Mouse (Mus musculus) megakaryocyte, embryonic 14.5 days (primary cell): ENCODE data around the gene Ppfia2. TPM values are rescaled to one million over a fixed set of nuclear protein-coding genes. Genes with fewer than 3 reads are reported as not detected.

Experiments
- H3K27me3 ChIP-seq: replicated peaks from 2 replicates; pipeline ENCODE3; 2012; ENCODE audit warnings: inconsistent platforms
- H3K36me3 ChIP-seq: replicated peaks from 2 replicates; pipeline ENCODE3; 2012; ENCODE audit warnings: low read length, inconsistent platforms, mixed read lengths
- H3K4me1 ChIP-seq: 2 replicates; pipeline ENCODE4 v1.6.1; 2012; ENCODE audit warnings: inconsistent platforms
- H3K4me3 ChIP-seq: replicated peaks from 2 replicates; pipeline ENCODE3; 2012; ENCODE audit warnings: moderate library complexity, mild to moderate bottlenecking, inconsistent platforms
- H3K9me3 ChIP-seq: 2 replicates; pipeline ENCODE4 v1.6.1; 2012; ENCODE audit warnings: inconsistent platforms
- FLI1 ChIP-seq: IDR thresholded peaks from 2 replicates; pipeline ENCODE4 v1.6.1; 2012; ENCODE audit warnings: low read length, inconsistent platforms, mixed read lengths
- GATA1 ChIP-seq: IDR thresholded peaks from 3 replicates; pipeline ENCODE4 v1.6.1; 2012; ENCODE audit warnings: mixed read lengths, low read length, inconsistent platforms, borderline replicate concordance
- polyA plus RNA-seq: library from polyadenylated mRNA; stranded (reverse); fragments of >175 nt; gene quantifications from 2 replicates; pipeline ENCODE4 v1.2.3, GENCODE M21; 2012; ENCODE audit warnings: low replicate concordance; ENCODE audit not compliant: insufficient read depth

Gene Ppfia2
- polyA plus RNA-seq, 1 experiment, result not detected

GRCm38 (mm10) chr10:106665221-106665620 is 195.1 kb downstream of the Ppfia2 start:
- H3K4me1 ChIP-seq, result no peaks in the 10 kb centered on the region
- no peaks in the 10 kb centered on the region for H3K36me3 ChIP-seq
- no peak overlapping the region for H3K4me3 ChIP-seq
- H3K9me3 ChIP-seq, result peaks cover 7% of the 10 kb centered on the region
- H3K27me3 ChIP-seq, result no peaks in the 10 kb centered on the region
- no peak for TF ChIP-seq FLI1
- TF ChIP-seq GATA1, result no peak

GRCm38 (mm10) chr10:106670170-106670569 is 200.0 kb downstream of the Ppfia2 start:
- no peak overlapping the region for H3K4me3 ChIP-seq
- no peaks in the 10 kb centered on the region for H3K27me3 ChIP-seq
- no peak for TF ChIP-seq GATA1
- no peak for TF ChIP-seq FLI1
- H3K36me3 ChIP-seq, result no peaks in the 10 kb centered on the region
- peaks cover 7% of the 10 kb centered on the region for H3K9me3 ChIP-seq
- H3K4me1 ChIP-seq, result no peaks in the 10 kb centered on the region

GRCm38 (mm10) chr10:106681395-106681794 is 211.3 kb downstream of the Ppfia2 start:
- peaks cover 4% of the 10 kb centered on the region for H3K9me3 ChIP-seq
- TF ChIP-seq FLI1 (no peak), GATA1 (no peak)
- H3K36me3 ChIP-seq, result no peaks in the 10 kb centered on the region
- H3K27me3 ChIP-seq, result no peaks in the 10 kb centered on the region
- H3K4me1 ChIP-seq, result no peaks in the 10 kb centered on the region
- no peak overlapping the region for H3K4me3 ChIP-seq

GRCm38 (mm10) chr10:106685519-106685918 is 215.4 kb downstream of the Ppfia2 start:
- no peak overlapping the region for H3K4me3 ChIP-seq
- no peaks in the 10 kb centered on the region for H3K4me1 ChIP-seq
- H3K27me3 ChIP-seq, result no peaks in the 10 kb centered on the region
- H3K9me3 ChIP-seq, result no peaks in the 10 kb centered on the region
- no peaks in the 10 kb centered on the region for H3K36me3 ChIP-seq
- TF ChIP-seq FLI1 (no peak), GATA1 (no peak)

- H3K27me3 ChIP-seq, result no peaks in the 10 kb centered on the region
- H3K36me3 ChIP-seq, result no peaks in the 10 kb centered on the region
- no peak overlapping the region for H3K4me3 ChIP-seq
- TF ChIP-seq GATA1, result no peak
- H3K9me3 ChIP-seq, result peaks cover 3% of the 10 kb centered on the region; the same call in 1 of the 2 replicates
- no peaks in the 10 kb centered on the region for H3K4me1 ChIP-seq
Observed at GRCm38 (mm10) chr10:106719936-106720335, 249.8 kb downstream of the Ppfia2 start.

- Histone ChIP-seq H3K4me3 (no peak overlapping the region), H3K4me1 (no peaks in the 10 kb centered on the region), H3K36me3 (no peaks in the 10 kb centered on the region), H3K27me3 (no peaks in the 10 kb centered on the region), H3K9me3 (no peaks in the 10 kb centered on the region)
- TF ChIP-seq FLI1 (no peak), GATA1 (no peak)
Observed at GRCm38 (mm10) chr10:106732265-106732664, 262.1 kb downstream of the Ppfia2 start.

- Histone ChIP-seq H3K36me3 (no peaks in the 10 kb centered on the region), H3K27me3 (no peaks in the 10 kb centered on the region), H3K4me3 (no peak overlapping the region), H3K9me3 (no peaks in the 10 kb centered on the region), H3K4me1 (no peaks in the 10 kb centered on the region)
- no peak for TF ChIP-seq FLI1
- TF ChIP-seq GATA1, result no peak
Observed at GRCm38 (mm10) chr10:106736230-106737063, 266.3 kb downstream of the Ppfia2 start.

- no peak overlapping the region for H3K4me3 ChIP-seq
- no peaks in the 10 kb centered on the region for H3K27me3 ChIP-seq
- no peaks in the 10 kb centered on the region for H3K9me3 ChIP-seq
- no peaks in the 10 kb centered on the region for H3K36me3 ChIP-seq
- TF ChIP-seq GATA1, result no peak
- TF ChIP-seq FLI1, result no peak
- no peaks in the 10 kb centered on the region for H3K4me1 ChIP-seq
Observed at GRCm38 (mm10) chr10:106738190-106738589, 268.1 kb downstream of the Ppfia2 start.

GRCm38 (mm10) chr10:106744966-106745365 is 274.8 kb downstream of the Ppfia2 start:
- no peak overlapping the region for H3K4me3 ChIP-seq
- TF ChIP-seq GATA1 (no peak), FLI1 (no peak)
- 0 out of 2 replicates have a peak, but pooled peaks cover 2% of the 10 kb centered on the region for H3K9me3 ChIP-seq
- no peaks in the 10 kb centered on the region for H3K27me3 ChIP-seq
- H3K4me1 ChIP-seq, result no peaks in the 10 kb centered on the region
- H3K36me3 ChIP-seq, result no peaks in the 10 kb centered on the region

GRCm38 (mm10) chr10:106761061-106761460 is 290.9 kb downstream of the Ppfia2 start:
- Histone ChIP-seq H3K9me3 (peaks cover 16% of the 10 kb centered on the region), H3K4me1 (no peaks in the 10 kb centered on the region), H3K27me3 (no peaks in the 10 kb centered on the region), H3K4me3 (no peak overlapping the region), H3K36me3 (no peaks in the 10 kb centered on the region)
- TF ChIP-seq FLI1 (no peak), GATA1 (no peak)

- TF ChIP-seq GATA1 (no peak), FLI1 (no peak)
- Histone ChIP-seq H3K4me1 (no peaks in the 10 kb centered on the region), H3K36me3 (no peaks in the 10 kb centered on the region), H3K9me3 (peaks cover 9% of the 10 kb centered on the region), H3K4me3 (no peak overlapping the region), H3K27me3 (no peaks in the 10 kb centered on the region)
Observed at GRCm38 (mm10) chr10:106763785-106764184, 293.6 kb downstream of the Ppfia2 start.
